Mouse (Mus musculus): ENCODE data around the gene Pon3. TPM values are rescaled to one million over a fixed set of nuclear protein-coding genes. Genes with fewer than 3 reads are reported as not detected.
A peak's percentile ranks its signal among the peaks of the same experiment; 100 is the strongest.

Pon3 gene
- polyA plus RNA-seq (2012; rRNA removed) (6.8 and 7.2 TPM in 2 replicates), polyA plus RNA-seq (2014; fragmentation: Nextera tagmentation; extraction: Ambion mirVana) (7.3 and 7.4 TPM in 2 replicates)

DNA sequence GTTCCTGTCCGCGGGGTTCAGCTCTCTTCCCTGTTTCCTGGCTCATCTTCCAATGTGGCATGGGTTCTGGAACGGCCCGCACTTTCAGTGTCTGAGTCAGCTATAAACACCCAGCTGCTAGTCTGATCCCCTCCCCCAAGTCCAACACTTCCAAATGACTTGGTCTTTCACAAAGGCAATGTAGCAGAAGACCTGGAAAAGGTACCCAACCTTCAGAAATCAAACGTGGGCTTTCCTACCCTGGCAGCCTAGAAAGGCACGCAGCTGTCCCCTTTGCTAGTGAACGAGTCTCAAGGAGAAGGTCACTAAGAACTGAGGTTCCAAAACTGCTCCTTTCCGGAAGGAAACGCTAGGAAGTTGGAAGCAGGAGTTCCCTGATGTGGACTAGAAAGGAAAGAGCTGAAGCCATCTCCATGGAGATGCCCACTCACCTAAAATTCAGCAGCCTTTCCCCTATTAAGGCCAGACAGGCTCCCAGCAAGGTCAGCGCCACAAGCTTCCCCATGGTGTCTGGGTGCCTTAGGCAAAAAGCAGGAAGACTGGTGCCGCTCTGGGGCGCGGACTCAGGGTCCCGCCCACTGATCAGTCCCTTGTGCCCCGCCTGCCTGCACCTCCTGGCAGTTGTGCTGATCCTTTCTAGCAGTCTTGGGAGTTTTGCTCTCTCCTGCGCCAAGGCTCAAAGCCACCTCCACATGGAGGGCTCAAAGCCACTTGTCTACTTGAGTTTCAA lies at the start of gene Pon3:
Gene Pon3 (minus strand): TSS at position 565 of the 730 bp plus-strand sequence.
- H3K4me3 ChIP-seq (replicated peaks; ENCODE audit: low read length): peak within 1 kb of the TSS; percentile 37
- DNase-seq (ENCODE audit: low spot score) (peak; percentile 28), ATAC-seq (ENCODE audit: low FRiP score, low read depth) (peak; percentile 53; the same call in 1 of the 2 replicates)
- H3K9ac ChIP-seq (ENCODE audit: low read depth, low read length, severe bottlenecking): peak within 1 kb of the TSS; percentile 37
- no peak for TF ChIP-seq POLR2A (IDR thresholded peaks at IDR 0.05; ENCODE audit: borderline replicate concordance, extremely low read depth, insufficient read depth, insufficient read length)
- no peak within 1 kb of the TSS; the same call in 1 of the 2 replicates for H3K27ac ChIP-seq (replicated peaks; ENCODE audit: low read depth, low read length)
- no peaks in the 10 kb centered on the region for H3K36me3 ChIP-seq (ENCODE audit: control insufficient read depth, insufficient read depth, low read length)
- 4% methylated on average over 16 of the region's 16 CpGs for WGBS
- H3K4me2 ChIP-seq (replicated peaks; ENCODE audit: low read depth, low read length, severe bottlenecking): peak within 1 kb of the TSS; percentile 52
- no peaks in the 10 kb centered on the region for H3K9me3 ChIP-seq (ENCODE audit: control insufficient read depth, low read length)
- H3K4me1 ChIP-seq (ENCODE audit: control insufficient read depth, insufficient read depth, low read length): peaks cover 8% of the 10 kb centered on the region
- no peaks in the 10 kb centered on the region for H3K27me3 ChIP-seq (ENCODE audit: control insufficient read depth, insufficient read depth, low read length)

GRCm38 (mm10) chr6:5304956-5305355 lies 48.9 kb upstream of the Pon3 start:
- H3K4me3 ChIP-seq (replicated peaks; ENCODE audit: low read length): no peak overlapping the region
- no peaks in the 10 kb centered on the region for H3K27me3 ChIP-seq (ENCODE audit: control insufficient read depth, insufficient read depth, low read length)
- H3K4me2 ChIP-seq (replicated peaks; ENCODE audit: low read depth, low read length, severe bottlenecking): no peak overlapping the region
- no peak for TF ChIP-seq POLR2A (IDR thresholded peaks at IDR 0.05; ENCODE audit: borderline replicate concordance, extremely low read depth, insufficient read depth, insufficient read length)
- ATAC-seq (ENCODE audit: low FRiP score, low read depth): no peak
- H3K4me1 ChIP-seq (ENCODE audit: control insufficient read depth, insufficient read depth, low read length): no peaks in the 10 kb centered on the region
- WGBS: 84% methylated on average over 8 of the region's 8 CpGs
- DNase-seq (ENCODE audit: low spot score): no peak
- no peaks in the 10 kb centered on the region for H3K36me3 ChIP-seq (ENCODE audit: control insufficient read depth, insufficient read depth, low read length)
- H3K27ac ChIP-seq (replicated peaks; ENCODE audit: low read depth, low read length): no peak overlapping the region
- H3K9me3 ChIP-seq (ENCODE audit: control insufficient read depth, low read length): no peaks in the 10 kb centered on the region
- no peak overlapping the region for H3K9ac ChIP-seq (ENCODE audit: low read depth, low read length, severe bottlenecking)

- no peak for TF ChIP-seq POLR2A (IDR thresholded peaks at IDR 0.05; ENCODE audit: borderline replicate concordance, extremely low read depth, insufficient read depth, insufficient read length)
- WGBS: 77% methylated on average over 8 of the region's 8 CpGs
- Histone ChIP-seq H3K36me3 (ENCODE audit: control insufficient read depth, insufficient read depth, low read length) (no peaks in the 10 kb centered on the region), H3K9ac (ENCODE audit: low read depth, low read length, severe bottlenecking) (no peak overlapping the region), H3K4me3 (replicated peaks; ENCODE audit: low read length) (no peak overlapping the region), H3K9me3 (ENCODE audit: control insufficient read depth, low read length) (no peaks in the 10 kb centered on the region), H3K27me3 (ENCODE audit: control insufficient read depth, insufficient read depth, low read length) (no peaks in the 10 kb centered on the region), H3K4me2 (replicated peaks; ENCODE audit: low read depth, low read length, severe bottlenecking) (no peak overlapping the region), H3K4me1 (ENCODE audit: control insufficient read depth, insufficient read depth, low read length) (no peaks in the 10 kb centered on the region), H3K27ac (replicated peaks; ENCODE audit: low read depth, low read length) (no peak overlapping the region)
- DNase-seq (ENCODE audit: low spot score): peak; percentile 32
- ATAC-seq (ENCODE audit: low FRiP score, low read depth): no peak
Observed at GRCm38 (mm10) chr6:5300629-5301028, 44.5 kb upstream of the Pon3 start.

DNA sequence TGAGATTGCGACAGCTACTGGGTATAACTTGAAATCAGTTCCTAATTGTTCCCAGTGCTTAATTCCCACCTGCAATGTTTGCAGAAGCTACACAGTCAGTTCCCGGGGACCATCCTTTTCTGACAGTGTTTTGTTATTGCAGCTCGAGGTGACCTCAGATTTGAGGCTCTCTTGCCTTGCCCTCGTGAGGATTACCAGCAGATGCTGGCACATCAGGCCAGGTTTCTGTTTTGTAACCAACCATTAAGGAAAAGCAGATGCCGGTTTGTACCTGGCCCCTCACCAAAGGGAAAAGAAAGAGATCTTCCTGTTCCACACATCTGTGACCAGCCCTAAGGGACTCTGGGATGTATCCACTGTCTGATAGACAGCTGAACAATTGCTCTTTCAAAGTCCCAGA lies 43.5 kb upstream of the Pon3 start:
- Histone ChIP-seq H3K4me2 (replicated peaks; ENCODE audit: low read depth, low read length, severe bottlenecking) (no peak overlapping the region), H3K36me3 (ENCODE audit: control insufficient read depth, insufficient read depth, low read length) (no peaks in the 10 kb centered on the region), H3K4me3 (replicated peaks; ENCODE audit: low read length) (no peak overlapping the region), H3K9me3 (ENCODE audit: control insufficient read depth, low read length) (no peaks in the 10 kb centered on the region), H3K4me1 (ENCODE audit: control insufficient read depth, insufficient read depth, low read length) (no peaks in the 10 kb centered on the region), H3K27ac (replicated peaks; ENCODE audit: low read depth, low read length) (no peak overlapping the region), H3K9ac (ENCODE audit: low read depth, low read length, severe bottlenecking) (no peak overlapping the region), H3K27me3 (ENCODE audit: control insufficient read depth, insufficient read depth, low read length) (no peaks in the 10 kb centered on the region)
- 55% methylated on average over 5 of the region's 5 CpGs for WGBS
- no peak for TF ChIP-seq POLR2A (IDR thresholded peaks at IDR 0.05; ENCODE audit: borderline replicate concordance, extremely low read depth, insufficient read depth, insufficient read length)
- DNase-seq (ENCODE audit: low spot score): no peak
- no peak for ATAC-seq (ENCODE audit: low FRiP score, low read depth)

DNA sequence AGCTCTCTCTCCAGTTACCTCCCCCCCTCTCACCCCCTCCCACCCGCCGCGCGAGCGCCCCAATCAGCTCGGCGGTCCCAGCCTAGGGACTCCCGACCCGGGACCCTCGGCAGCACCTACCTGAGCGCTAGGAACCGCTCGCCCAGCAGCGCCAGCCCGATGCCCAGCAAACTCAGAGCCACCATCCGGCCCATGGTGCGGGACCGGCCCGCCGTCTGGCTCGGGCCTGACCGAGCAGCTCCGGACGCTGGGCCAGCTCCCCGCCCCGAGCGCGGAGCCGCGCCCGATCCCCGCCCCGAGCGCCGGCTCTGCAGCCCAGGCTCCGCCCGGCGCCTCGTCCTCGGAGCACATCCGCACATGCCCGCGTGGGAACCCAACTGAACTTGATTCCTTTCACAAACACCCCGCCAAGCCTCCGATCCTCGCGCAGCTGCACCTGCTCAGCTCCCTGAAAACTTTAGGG lies 42.0 kb upstream of the Pon3 start, which contains the start of gene Pon2:
Gene Pon2 (minus strand): TSS at position 364 of the 463 bp plus-strand sequence.
- no peaks in the 10 kb centered on the region for H3K9me3 ChIP-seq (ENCODE audit: control insufficient read depth, low read length)
- H3K4me1 ChIP-seq (ENCODE audit: control insufficient read depth, insufficient read depth, low read length): no peaks in the 10 kb centered on the region
- no peaks in the 10 kb centered on the region for H3K27me3 ChIP-seq (ENCODE audit: control insufficient read depth, insufficient read depth, low read length)
- DNase-seq (ENCODE audit: low spot score) (peak; percentile 81), ATAC-seq (ENCODE audit: low FRiP score, low read depth) (peak; percentile 94)
- 1% methylated on average over 35 of the region's 47 CpGs for WGBS
- TF ChIP-seq POLR2A (IDR thresholded peaks at IDR 0.05; ENCODE audit: borderline replicate concordance, extremely low read depth, insufficient read depth, insufficient read length): 0 out of 2 replicates have a peak, but pooled peaks have one; percentile 40
- H3K27ac ChIP-seq (replicated peaks; ENCODE audit: low read depth, low read length): peak within 1 kb of the TSS; percentile 72
- H3K4me3 ChIP-seq (replicated peaks; ENCODE audit: low read length): peak within 1 kb of the TSS; percentile 66
- H3K9ac ChIP-seq (ENCODE audit: low read depth, low read length, severe bottlenecking): peak within 1 kb of the TSS; percentile 75
- H3K4me2 ChIP-seq (replicated peaks; ENCODE audit: low read depth, low read length, severe bottlenecking): peak within 1 kb of the TSS; percentile 58
- no peaks in the 10 kb centered on the region for H3K36me3 ChIP-seq (ENCODE audit: control insufficient read depth, insufficient read depth, low read length)
